Mouse (Mus musculus) stomach, postnatal 0 days (tissue): Measurements from ENCODE around the gene Gm9837. TPM values are rescaled to one million over a fixed set of nuclear protein-coding genes. Genes with fewer than 3 reads are reported as not detected.
A peak's percentile ranks its signal among the peaks of the same experiment; 100 is the strongest.

Experiments
- ATAC-seq: fragments of 200-750 bp; cut with Nextera tagmentation; 2 replicates; pipeline ENCODE4 v1.8.0; 2017; ENCODE audit not compliant: low FRiP score, low TSS enrichment
- DNase-seq: peaks from one replicate; pipeline ENCODE4 v3.0.0-alpha.2; 2016; ENCODE audit warnings: low spot score
- H3K27ac ChIP-seq: fragments of 300-500 bp; sonication (generic); replicated peaks from 2 replicates; pipeline ENCODE4 v1.5.1; 2014; ENCODE audit warnings: mild to moderate bottlenecking, control low read depth
- H3K27me3 ChIP-seq: fragments of 300-500 bp; sonication (generic); 2 replicates; pipeline ENCODE4 v1.6.1; 2014; ENCODE audit warnings: low read length; ENCODE audit not compliant: control insufficient read depth, insufficient read depth
- H3K36me3 ChIP-seq: fragments of 300-500 bp; sonication (generic); 2 replicates; pipeline ENCODE4 v1.6.1; 2014; ENCODE audit warnings: low read length, mixed read lengths; ENCODE audit not compliant: control insufficient read depth, insufficient read depth
- H3K4me1 ChIP-seq: fragments of 300-500 bp; sonication (generic); replicated peaks from 2 replicates; pipeline ENCODE4 v1.6.1; 2014; ENCODE audit warnings: antibody characterized with exemption; ENCODE audit not compliant: control insufficient read depth, insufficient read depth
- H3K4me2 ChIP-seq: fragments of 300-500 bp; sonication (generic); replicated peaks from 2 replicates; pipeline ENCODE4 v1.6.1; 2014; ENCODE audit warnings: low read depth, mild to moderate bottlenecking, control low read depth, moderate library complexity
- H3K4me3 ChIP-seq: fragments of 300-500 bp; sonication (generic); 2 replicates; pipeline ENCODE4 v1.5.1; 2014; ENCODE audit warnings: low read depth, low read length, control low read depth
- H3K9ac ChIP-seq: fragments of 300-500 bp; sonication (generic); 2 replicates; pipeline ENCODE4 v1.6.1; 2014; ENCODE audit warnings: mild to moderate bottlenecking, low read length, control low read depth, mixed read lengths
- H3K9me3 ChIP-seq: fragments of 300-500 bp; sonication (generic); 2 replicates; pipeline ENCODE4 v1.6.1; 2016; ENCODE audit warnings: low read length; ENCODE audit not compliant: control insufficient read depth
- CTCF ChIP-seq: IDR thresholded peaks from 2 replicates; pipeline ENCODE4 v1.5.1; 2016; ENCODE audit warnings: antibody characterized with exemption, low read depth, mild to moderate bottlenecking, moderate library complexity
- EP300 ChIP-seq: optimal IDR thresholded peaks from 2 replicates; pipeline ENCODE3; 2016; ENCODE audit warnings: antibody characterized with exemption
- WGBS: fragments of 180-500 bp; shearing (Covaris S2); extraction: QIAGEN DNeasy Blood & Tissue Kit; methylation state at CpG from one replicate; pipeline ENCODE4 v1.1.7; 2014; 5-methylcytosine and 5-hydroxymethylcytosine counted together
- polyA plus RNA-seq: library from polyadenylated mRNA; unstranded; fragments of >200 nt; fragmentation: Nextera tagmentation; extraction: Ambion mirVana; gene quantifications from 2 replicates; pipeline ENCODE4 v1.2.1, GENCODE M21; 2015

Gene Gm9837
- not detected in 2 replicates for polyA plus RNA-seq

GRCm38 (mm10) chr11:53469968-53470695, at the start of gene Gm9837:
Gene Gm9837, minus strand, starts transcription at chr11:53470479.
- WGBS, result 3% methylated on average over 29 of the region's 29 CpGs
- peak; percentile 89 for DNase-seq

GRCm38 (mm10) chr11:53519207-53520121, 49.2 kb upstream of the Gm9837 start, which contains the start of gene Sept8:
Gene Sept8, plus strand, starts transcription at chr11:53519257.
- H3K4me2 ChIP-seq, result peak within 1 kb of the TSS; percentile 87
- H3K27ac ChIP-seq, result peak within 1 kb of the TSS; percentile 89
- H3K9ac ChIP-seq, result peak within 1 kb of the TSS; percentile 86
- DNase-seq (peak; percentile 80), ATAC-seq (peak; percentile 78)
- WGBS, result 4% methylated on average over 78 of the region's 79 CpGs
- H3K27me3 ChIP-seq, result no peaks in the 10 kb centered on the region
- H3K4me3 ChIP-seq, result peak within 1 kb of the TSS; percentile 78
- H3K9me3 ChIP-seq, result no peaks in the 10 kb centered on the region
- H3K36me3 ChIP-seq, result no peaks in the 10 kb centered on the region
- H3K4me1 ChIP-seq, result no peaks in the 10 kb centered on the region; the same call in 1 of the 2 replicates
- TF ChIP-seq CTCF, result no peak
- TF ChIP-seq EP300, result no peak

More at GRCm38 (mm10) chr11:53469968-53470695, at the start of gene Gm9837:
- no peak within 1 kb of the TSS for H3K9ac ChIP-seq
- H3K4me3 ChIP-seq, result peak within 1 kb of the TSS; percentile 14
- peak within 1 kb of the TSS; percentile 52 for H3K4me2 ChIP-seq
- peak; percentile 76 for ATAC-seq
- TF ChIP-seq EP300 (no peak), CTCF (peak; percentile 97)
- H3K4me1 ChIP-seq, result no peaks in the 10 kb centered on the region
- no peaks in the 10 kb centered on the region for H3K9me3 ChIP-seq
- no peak within 1 kb of the TSS for H3K27ac ChIP-seq
- no peaks in the 10 kb centered on the region for H3K36me3 ChIP-seq
- H3K27me3 ChIP-seq, result peaks cover 9% of the 10 kb centered on the region

- Histone ChIP-seq H3K27me3 (no peaks in the 10 kb centered on the region), H3K27ac (no peak overlapping the region), H3K4me2 (no peak overlapping the region; the same call in 1 of the 2 replicates), H3K4me3 (no peak overlapping the region), H3K9ac (no peak overlapping the region), H3K9me3 (no peaks in the 10 kb centered on the region), H3K36me3 (no peaks in the 10 kb centered on the region), H3K4me1 (no peaks in the 10 kb centered on the region)
- ATAC-seq, result no peak
- no peak for TF ChIP-seq CTCF
- TF ChIP-seq EP300, result no peak
- 59% methylated on average over 5 of the region's 5 CpGs for WGBS
- no peak for DNase-seq
Observed at GRCm38 (mm10) chr11:53518759-53519158, 48.5 kb upstream of the Gm9837 start.

DNA sequence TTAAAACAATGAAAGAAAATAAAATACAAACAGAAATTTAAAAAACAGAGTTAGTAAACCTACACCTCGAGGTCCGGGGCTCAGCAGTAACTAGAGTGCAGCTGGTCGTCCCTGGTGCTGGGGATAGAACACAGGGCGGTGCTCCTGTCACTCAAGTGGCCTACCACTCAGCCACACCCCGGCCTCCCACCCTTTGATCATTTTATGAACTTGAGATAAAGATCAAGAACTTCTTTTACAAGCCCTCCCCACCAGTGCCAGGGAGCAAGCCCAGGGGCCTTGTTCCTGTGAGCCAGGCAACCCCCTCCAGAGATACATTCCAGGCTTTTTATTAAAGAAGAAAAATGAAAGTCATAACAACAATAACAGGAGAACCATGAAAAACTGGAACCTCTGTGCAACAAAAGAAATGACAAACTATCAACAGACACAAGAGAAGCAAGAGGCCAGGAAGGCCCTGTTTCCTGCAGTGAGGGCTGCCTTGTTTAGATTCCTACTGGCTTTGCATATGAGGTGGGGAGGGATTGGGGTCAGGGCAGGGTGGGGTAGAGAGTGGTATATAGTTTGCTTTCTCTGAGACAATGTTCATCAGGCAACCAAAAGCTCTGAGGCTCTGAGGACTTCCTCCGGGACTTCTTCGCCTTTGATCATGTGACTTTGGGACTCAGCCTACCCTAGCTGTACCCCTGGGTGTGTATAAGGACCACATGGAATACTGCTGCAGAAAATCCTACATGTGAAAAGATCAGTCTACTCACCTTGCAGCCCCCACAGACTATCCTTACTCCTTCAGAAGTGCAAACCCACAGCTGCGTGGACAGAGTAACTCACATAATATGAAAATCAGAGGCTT, 46.7 kb upstream of the Gm9837 start:
- 45% methylated on average over 8 of the region's 8 CpGs for WGBS
- H3K9ac ChIP-seq, result no peak overlapping the region
- no peaks in the 10 kb centered on the region for H3K4me1 ChIP-seq
- ATAC-seq (no peak), DNase-seq (no peak)
- no peaks in the 10 kb centered on the region for H3K9me3 ChIP-seq
- TF ChIP-seq EP300 (no peak), CTCF (no peak)
- no peaks in the 10 kb centered on the region for H3K36me3 ChIP-seq
- H3K27ac ChIP-seq, result no peak overlapping the region
- H3K4me3 ChIP-seq, result no peak overlapping the region
- no peak overlapping the region for H3K4me2 ChIP-seq
- no peaks in the 10 kb centered on the region for H3K27me3 ChIP-seq

- H3K36me3 ChIP-seq, result no peaks in the 10 kb centered on the region
- no peak overlapping the region for H3K4me2 ChIP-seq
- H3K4me1 ChIP-seq, result no peaks in the 10 kb centered on the region
- DNase-seq (no peak), ATAC-seq (no peak)
- no peaks in the 10 kb centered on the region for H3K9me3 ChIP-seq
- no peak overlapping the region for H3K27ac ChIP-seq
- no peak for TF ChIP-seq EP300
- TF ChIP-seq CTCF, result no peak
- no peak overlapping the region for H3K9ac ChIP-seq
- no peaks in the 10 kb centered on the region for H3K27me3 ChIP-seq
- H3K4me3 ChIP-seq, result no peak overlapping the region
- WGBS, result 42% methylated on average over 5 of the region's 5 CpGs
Observed at GRCm38 (mm10) chr11:53510351-53510750, 40.1 kb upstream of the Gm9837 start.
